Mouse (Mus musculus) testis, adult 2 months (tissue): ENCODE data around the gene Stat6.

Source experiments
- CTCF ChIP-seq: fragments of 200-500 bp; IDR thresholded peaks from 2 replicates; pipeline ENCODE4 v1.5.1; 2012; ENCODE audit warnings: low read depth, mild to moderate bottlenecking, inconsistent platforms, low read length, moderate library complexity; ENCODE audit not compliant: control insufficient read depth, insufficient read depth, insufficient replicate concordance
- POLR2A ChIP-seq: fragments of 200-500 bp; IDR thresholded peaks from 2 replicates; pipeline ENCODE4 v1.6.1; 2012; ENCODE audit warnings: low read depth, mild to moderate bottlenecking, inconsistent platforms, low read length, moderate library complexity; ENCODE audit not compliant: control insufficient read depth

GRCm38 (mm10) chr10:127677591-127678336 is 35.0 kb downstream of the Stat6 start:
- TF ChIP-seq CTCF (peak; percentile 66; the same call in 1 of the 2 replicates), POLR2A (no peak)
